Mouse (Mus musculus) adrenal gland, adult 18-20 months (tissue): ENCODE measurements around the gene V1rd19. TPM values are rescaled to one million over a fixed set of nuclear protein-coding genes. Genes with fewer than 3 reads are reported as not detected.
A peak's percentile ranks its signal among the peaks of the same experiment; 100 is the strongest.
"Not testable (repeated sequence)": the region's sequence is repeated elsewhere in the genome, so short reads cannot be mapped to it uniquely, and the experiment has no call there.

Experiments used
- DNase-seq, 2 experiments: peaks; one replicate each; pipeline ENCODE4 v3.0.0; 2021 to 2022; ENCODE audit warnings: low spot score in 2 of 2
- long read RNA-seq, 2 experiments: library from polyadenylated mRNA; stranded (forward); transcript quantifications; one replicate each; pipeline ENCODE4 v2.0.0; 2021
- total RNA-seq, 2 experiments: library from RNA; stranded (reverse); gene quantifications; 1 replicate in 1 of 2; 2 replicates in 1 of 2; pipeline ENCODE4 v1.2.3; 2021

V1rd19 gene
- total RNA-seq = not detected
- long read RNA-seq, experiment 1 = 0 reads
- long read RNA-seq, experiment 2 = 0 reads

DNA sequence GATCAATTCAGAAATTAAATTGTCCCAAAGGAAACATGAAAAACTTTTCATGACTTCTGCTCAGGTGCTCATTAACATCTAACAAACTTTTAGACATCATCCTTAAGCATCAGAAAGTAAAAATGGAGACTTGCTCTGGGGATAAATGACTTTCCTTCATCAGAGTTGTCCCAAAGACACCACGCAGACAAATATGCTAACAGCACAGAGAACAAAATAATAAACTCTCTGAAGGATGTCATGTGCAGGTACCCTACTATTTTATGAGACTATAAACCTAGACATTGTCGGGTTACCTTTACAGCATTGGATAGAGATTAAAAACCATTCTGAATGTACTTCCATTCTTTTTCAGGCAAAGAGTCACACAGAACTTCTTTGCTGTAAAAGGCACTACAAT is at the start of gene V1rd19:
Gene V1rd19, plus strand, starts transcription at position 301 of the 400 bp plus-strand sequence.
- DNase-seq = no peak

DNA sequence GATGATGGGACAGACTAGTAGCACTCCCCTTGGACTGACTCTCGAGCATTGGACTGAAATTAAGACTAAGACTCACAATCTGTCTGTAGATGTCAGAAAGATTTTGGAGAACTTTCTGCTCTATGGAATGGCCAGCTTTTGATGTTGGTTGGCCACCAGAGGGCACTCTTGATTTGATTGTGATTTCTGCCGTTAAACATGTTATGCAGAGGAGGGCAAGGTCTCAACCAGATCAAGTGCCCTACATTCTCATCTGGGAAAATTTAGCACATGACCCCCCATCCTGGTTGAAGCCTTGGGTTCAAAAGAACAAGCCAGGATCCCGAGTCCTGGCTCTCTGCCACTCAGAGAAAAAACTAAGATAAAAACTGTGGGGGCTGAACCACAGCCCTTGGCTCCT is 33.4 kb upstream of the V1rd19 start:
- DNase-seq = peak in 1 of 2 experiments; percentile 4

DNA sequence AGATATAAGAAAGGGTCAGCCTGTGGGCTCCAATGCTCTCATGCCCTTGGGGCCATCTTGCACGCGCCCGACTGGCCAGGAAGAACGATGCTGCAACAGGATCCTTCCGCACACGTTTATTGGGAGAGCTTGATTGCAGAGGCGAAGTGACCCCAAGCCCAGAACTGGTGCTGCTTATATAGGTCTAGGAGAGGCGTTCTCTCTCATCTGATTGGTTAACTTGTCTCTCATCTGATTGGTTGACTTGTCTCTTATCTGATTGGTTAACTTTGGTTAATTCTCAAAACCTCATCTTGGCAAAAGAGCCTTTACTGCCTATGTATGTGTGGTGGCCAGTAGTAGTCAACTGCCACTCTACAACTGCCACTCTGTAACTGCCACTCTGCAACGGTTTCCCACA is 27.2 kb upstream of the V1rd19 start, which contains the start of gene Vmn1r181:
Gene Vmn1r181, plus strand, starts transcription at position 301 of the 400 bp plus-strand sequence.
- not testable (repeated sequence) for DNase-seq

DNA sequence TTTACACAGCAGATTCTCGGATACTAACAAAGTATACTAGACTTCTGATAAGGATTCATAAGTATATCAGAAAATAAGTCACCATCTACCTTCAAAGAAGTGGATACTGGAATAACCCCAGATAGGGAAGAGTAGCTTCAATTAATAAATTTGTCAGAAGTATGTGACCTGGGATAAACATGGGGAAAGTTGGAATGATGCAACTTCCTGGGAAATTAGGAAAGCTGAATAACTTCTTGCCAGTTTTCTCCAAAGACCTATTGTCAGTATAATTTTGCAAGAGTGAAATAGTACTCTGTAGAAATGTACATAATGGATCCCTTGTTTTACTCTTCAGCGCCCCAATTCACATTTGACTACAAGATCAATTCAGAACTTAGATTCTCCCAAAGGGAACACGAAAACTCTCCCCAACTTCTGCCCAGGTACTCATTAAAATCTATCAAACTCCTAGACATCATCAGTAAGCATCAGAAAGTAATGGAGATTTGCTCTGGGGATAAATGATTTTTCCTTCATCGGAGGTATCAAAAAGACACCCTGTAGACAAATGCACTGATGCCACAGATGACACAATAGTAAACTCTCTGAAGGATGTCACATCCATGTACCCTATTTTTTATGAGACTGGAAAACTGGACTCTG is 51.3 kb downstream of the V1rd19 start, which contains the start of gene Vmn1r183:
Gene Vmn1r183, plus strand, starts transcription at position 595 of the 645 bp plus-strand sequence.
- no peak for DNase-seq

Other genes starting within 250 kb of the V1rd19 start
- not detected for gene Vmn1r174, start 249.4 kb upstream of the V1rd19 start, total RNA-seq
- not detected for gene Vmn1r175, start 191.0 kb upstream of the V1rd19 start, total RNA-seq
- gene Vmn1r176, start 164.3 kb upstream of the V1rd19 start, total RNA-seq = not detected
- not detected for gene Vmn1r177, start 135.2 kb upstream of the V1rd19 start, total RNA-seq
- not detected for gene Vmn1r178, start 109.7 kb upstream of the V1rd19 start, total RNA-seq
- not detected for gene Vmn1r179, start 74.7 kb upstream of the V1rd19 start, total RNA-seq
- gene Vmn1r180, start 51.1 kb upstream of the V1rd19 start, total RNA-seq = not detected
- not detected for gene Vmn1r181, start 27.1 kb upstream of the V1rd19 start, total RNA-seq
- gene Vmn1r183, start 51.6 kb downstream of the V1rd19 start, total RNA-seq = not detected
- gene Zfp180, start 80.2 kb downstream of the V1rd19 start, total RNA-seq = 10 to 100 TPM; 23.3 to 32.2 TPM
- 1 to 10 TPM; 3.3 to 4.1 TPM for gene Zfp112, start 110.6 kb downstream of the V1rd19 start, total RNA-seq
- 10 to 100 TPM in 1 of 2 experiments, 1 to 10 TPM in 1; 8.7 to 10.0 TPM for gene Zfp235, start 132.5 kb downstream of the V1rd19 start, total RNA-seq
- gene Zfp114, start 173.4 kb downstream of the V1rd19 start, total RNA-seq = under 1 TPM in 1 of 2 experiments, not detected in 1; 0.19 TPM
- 1 to 10 TPM; 7.2 to 8.2 TPM for gene Zfp111, start 209.8 kb downstream of the V1rd19 start, total RNA-seq
- gene Zfp109, start 235.9 kb downstream of the V1rd19 start, total RNA-seq = 1 to 10 TPM; 3.1 to 3.2 TPM